Mouse (Mus musculus) right cerebral cortex, adult 18-20 months (tissue): ENCODE data around the gene Soat1.
"Not testable (repeated sequence)": the region's sequence is repeated elsewhere in the genome, so short reads cannot be mapped to it uniquely, and the experiment has no call there.

ENCODE experiments used
- DNase-seq: peaks from one replicate; pipeline ENCODE4 v3.0.0; 2022; ENCODE audit warnings: mixed read lengths

The Soat1 gene

DNA sequence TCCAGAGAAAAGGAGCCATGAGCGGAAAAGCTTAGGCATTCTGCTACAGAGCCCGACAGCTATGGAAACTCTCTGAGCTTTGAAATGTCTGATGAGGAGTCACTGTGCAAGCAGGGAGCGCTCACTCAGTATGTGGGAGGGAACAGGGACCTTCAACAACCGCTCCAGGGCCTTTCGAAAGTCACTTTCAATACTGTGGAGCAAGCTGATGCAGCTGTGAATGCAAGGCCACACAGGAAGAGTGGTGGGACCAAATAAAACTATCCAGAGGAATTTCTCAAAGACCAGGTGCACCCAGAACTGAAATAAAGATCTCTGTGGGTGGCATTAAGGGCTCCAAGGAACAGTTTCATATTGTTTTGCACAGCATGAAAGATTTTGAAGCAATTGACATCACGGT lies 51.3 kb downstream of the Soat1 start:
- no peak for DNase-seq

DNA sequence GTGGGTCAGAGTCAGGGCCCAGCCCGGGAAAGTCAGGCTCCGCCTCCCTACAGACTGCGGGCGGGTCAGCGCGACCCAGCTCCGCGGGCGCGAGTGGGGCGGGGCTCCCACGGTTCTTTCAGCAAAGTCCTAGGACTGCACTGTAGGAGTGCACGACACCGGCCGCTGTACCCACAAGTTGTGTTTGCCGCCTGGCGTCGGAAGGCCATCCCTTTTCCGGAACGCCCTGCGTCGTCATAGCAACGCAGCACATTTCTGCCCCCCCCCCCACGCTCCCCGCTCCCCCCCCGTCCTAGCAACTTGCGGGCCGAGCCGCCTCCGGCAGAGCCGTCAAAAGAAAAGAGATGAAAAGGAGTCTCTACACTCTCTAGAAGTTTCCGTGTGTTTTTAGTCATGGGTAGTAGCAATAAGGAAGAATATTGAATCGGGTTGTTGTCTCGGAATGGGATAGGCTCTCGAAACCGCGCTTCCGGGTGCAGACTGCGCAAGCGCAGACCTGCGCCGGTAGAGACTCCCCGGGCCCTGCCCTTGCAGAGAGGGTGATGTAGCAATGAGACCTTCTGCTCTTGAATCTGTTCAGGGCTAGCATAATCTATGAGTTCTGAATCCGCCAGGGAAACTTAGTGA lies 53.3 kb downstream of the Soat1 start, which contains the start of gene Axdnd1:
Gene Axdnd1, minus strand, starts transcription at position 489 of the 627 bp plus-strand sequence.
- DNase-seq = peak; percentile 89

DNA sequence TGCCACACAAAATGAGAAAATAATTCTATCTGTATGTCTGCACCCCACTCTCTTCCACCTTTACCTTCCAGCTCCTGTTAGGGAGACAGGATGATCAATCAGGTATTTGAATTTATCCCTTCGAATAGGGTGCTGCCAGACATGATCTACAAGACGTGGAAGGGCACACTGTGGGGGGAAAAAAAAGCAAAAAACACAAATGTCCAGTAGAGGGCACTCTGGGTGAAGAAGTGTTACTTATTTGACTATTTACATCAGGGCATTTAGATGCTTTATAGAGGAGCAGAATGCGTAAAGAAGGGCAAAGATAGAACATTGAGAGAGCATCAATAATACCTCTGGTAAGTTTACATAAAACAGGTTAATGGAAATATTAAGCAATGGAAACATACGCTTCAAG lies 56.0 kb downstream of the Soat1 start:
- DNase-seq = peak; percentile 39

DNA sequence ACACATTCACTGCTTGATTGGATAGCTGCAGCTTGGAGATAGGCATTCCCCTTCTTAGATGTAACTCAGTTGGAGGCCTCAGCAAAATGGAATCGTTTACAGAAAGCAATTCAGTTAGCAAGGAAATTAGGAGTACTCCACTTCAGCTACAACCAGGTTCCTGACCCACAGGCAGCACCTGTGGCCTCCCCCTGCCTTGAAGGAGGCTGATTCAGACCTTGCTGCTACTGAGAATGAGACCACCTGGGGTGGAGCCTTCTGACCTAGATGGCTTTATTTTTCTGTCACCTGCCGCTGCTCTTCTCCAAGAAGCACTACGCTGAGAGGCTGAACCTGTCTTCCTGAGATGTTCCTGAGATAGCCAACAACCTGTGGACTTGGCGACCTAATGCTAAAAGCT lies 65.6 kb downstream of the Soat1 start:
- DNase-seq = no peak

DNA sequence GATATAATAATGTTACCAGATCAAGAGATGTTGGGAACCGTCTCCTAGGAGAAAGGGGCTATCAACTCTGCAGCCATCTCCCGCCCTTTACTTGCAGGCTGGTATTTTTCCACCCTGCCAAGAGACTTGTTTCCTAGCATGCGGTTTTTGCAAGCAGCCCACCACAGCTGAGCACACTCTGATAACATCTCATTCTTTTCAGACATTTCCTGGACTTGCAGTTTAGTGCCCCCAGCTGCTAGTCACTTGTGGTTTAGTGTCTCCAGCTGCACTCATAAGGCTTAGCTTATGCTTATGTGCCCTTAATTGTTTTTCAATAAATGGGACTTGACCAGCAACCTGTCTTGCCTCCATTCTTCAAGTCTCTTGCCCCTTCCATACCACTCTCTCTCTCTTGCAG lies 66.1 kb downstream of the Soat1 start:
- DNase-seq = no peak

DNA sequence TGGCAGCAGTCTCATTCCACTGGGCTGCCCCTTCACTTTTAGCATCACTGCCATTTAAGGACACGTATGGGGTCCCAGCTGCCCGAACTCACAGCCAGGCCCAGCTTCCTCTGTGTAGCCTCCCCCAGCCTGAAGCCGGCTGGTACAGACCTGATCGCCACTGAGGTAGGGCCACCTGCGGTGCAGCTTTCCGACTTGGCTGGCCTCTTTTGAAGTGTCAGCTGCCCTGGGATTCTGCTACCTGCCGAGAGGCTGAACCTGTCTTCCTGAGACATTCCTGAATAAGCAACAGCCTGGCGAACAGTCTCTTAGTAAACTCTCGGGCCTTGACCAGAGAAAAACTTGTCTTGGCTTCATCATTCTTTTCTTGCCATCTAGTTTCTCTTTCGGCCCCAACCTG lies 70.9 kb downstream of the Soat1 start:
- DNase-seq = no peak

DNA sequence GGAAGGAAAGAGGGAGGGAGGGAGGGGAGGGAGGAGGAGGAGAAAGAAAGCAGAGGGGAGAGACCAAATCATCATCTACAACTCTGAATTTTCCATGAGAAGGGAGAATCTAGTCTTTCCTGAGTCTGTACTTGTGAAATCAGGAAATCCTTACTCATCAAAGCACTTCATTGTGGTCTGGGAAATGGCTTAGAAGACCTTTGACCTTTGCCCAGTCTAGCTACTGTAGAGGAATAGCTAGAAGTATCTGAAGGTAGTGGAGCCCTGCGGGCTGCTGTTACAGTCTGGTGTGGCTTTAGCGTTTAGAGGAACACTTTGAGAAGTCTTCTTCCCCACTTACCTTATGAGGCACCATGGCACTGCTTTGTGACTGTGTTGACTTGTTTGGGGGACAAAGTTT lies 71.6 kb downstream of the Soat1 start:
- DNase-seq = no peak

- not testable (repeated sequence) for DNase-seq
Measured at GRCm38 (mm10) chr1:156400159-156400558, 74.0 kb downstream of the Soat1 start.

DNA sequence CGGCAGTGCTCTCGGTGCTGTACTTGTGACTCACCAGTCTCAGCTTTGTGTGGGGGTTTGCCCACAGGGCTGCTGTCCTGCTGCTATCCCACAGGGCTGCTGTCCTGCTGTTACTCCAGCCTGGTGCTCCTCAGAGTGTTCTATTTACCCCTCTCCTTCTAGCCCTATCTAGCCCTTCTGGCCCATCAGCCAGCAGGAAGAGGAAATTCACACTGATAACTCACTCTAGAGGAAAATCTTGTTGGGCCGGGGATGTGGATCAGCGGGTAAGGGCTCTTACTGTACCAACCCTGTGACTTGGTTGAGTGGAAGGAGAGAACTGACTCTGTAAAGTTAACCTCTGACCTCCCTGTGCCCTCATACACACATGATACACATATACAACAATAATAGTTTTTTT lies 81.0 kb downstream of the Soat1 start:
- no peak for DNase-seq

DNA sequence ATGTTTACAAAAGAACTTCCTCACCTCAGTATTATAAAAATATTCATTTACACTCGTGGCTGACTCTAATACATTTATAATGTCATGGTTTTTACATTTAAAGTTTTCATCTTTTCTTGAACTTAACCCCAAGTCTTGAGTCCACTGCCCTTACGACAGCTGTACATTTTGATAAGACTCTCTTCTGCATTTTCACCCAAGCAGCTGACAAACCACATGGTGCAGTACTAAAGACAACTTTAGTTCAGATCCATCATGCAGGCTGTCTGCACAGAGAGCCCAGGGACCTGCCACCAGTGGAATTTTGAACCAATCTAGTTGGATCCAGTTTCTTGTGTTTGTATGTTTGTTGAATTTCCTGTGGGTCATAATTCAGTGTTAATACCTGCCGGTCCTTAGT lies 87.3 kb downstream of the Soat1 start:
- no peak for DNase-seq

- DNase-seq = no peak
Measured at GRCm38 (mm10) chr1:156386232-156386631, 87.9 kb downstream of the Soat1 start.

DNA sequence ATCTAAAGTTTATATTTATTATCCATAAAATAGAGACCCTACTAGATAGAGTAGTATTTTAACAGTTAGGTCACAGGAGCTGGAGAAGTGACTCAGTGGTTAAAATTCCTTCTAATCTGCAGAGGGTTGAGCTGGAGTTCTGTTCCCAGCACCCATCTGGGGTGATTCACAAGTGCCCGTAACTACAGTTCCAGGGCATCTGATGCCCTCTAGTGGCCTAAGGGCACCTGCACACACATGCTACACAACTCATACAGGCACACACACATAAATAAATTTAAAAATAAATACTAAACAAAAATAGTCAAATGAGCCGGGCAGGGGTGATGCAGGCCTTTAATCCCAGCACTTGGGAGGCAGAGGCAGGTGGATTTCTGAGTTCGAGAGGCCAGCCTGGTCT lies 92.9 kb downstream of the Soat1 start:
- DNase-seq = no peak
